ENCODE assay signal across 8 mouse cellular contexts in the genomic region with DNA sequence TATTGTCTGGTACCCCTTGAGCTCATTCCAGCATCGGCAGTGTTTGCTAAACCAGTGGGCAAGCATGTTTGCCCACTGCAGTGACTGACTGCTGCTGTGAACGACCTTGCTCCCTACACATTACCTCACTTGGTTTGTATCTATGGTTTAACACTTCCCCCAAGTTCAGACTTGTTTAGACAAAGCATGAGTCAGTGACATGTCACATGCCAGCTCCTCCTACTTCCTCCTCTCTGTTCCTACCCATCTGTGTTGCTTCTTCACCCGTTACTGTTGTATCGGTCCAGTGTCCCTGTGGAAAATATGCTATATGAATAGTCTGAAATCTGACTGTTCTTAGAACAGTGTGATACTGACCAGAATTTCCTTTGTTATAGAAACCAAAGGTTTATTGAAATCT. TPM values are rescaled to one million over a fixed set of nuclear protein-coding genes. Genes with fewer than 3 reads are reported as not detected.
DNase-seq lines count a peak whose midpoint lies in the region; ATAC-seq and TF ChIP-seq lines count a peak whose summit lies in the region.
"Had no signal": no experiment of that assay in that cellular context is flagged by ENCODE, and none has a peak within 500 bp of the region (broad histone marks: within the 10 kb centered on the region; RNA-seq: fewer than 3 reads in every experiment).

No protein-coding gene starts in this region.

- peaks cover 2% of the 10 kb centered on the region; the same call in 1 of the 2 replicates for H3K4me1 ChIP-seq in liver, adult 2 months (ENCODE audit: control insufficient read depth, insufficient read depth, low read length)
- H3K4me1 ChIP-seq in bone marrow, adult 2 months (ENCODE audit: control insufficient read depth, insufficient read depth, low read length), result peaks cover 9% of the 10 kb centered on the region; the same call in 1 of the 2 replicates
- peaks cover 23% of the 10 kb centered on the region for H3K4me1 ChIP-seq in liver, embryonic 15.5 days (replicated peaks)
- H3K4me1 ChIP-seq in stomach, embryonic 14.5 days (ENCODE audit: control insufficient read depth, insufficient read depth, low read length), result peaks cover 15% of the 10 kb centered on the region; the same call in 1 of the 2 replicates

- H3K4me2 ChIP-seq in liver, embryonic 15.5 days, result no peak overlapping the region; the same call in 1 of the 2 replicates
- no peak overlapping the region for H3K4me2 ChIP-seq in stomach, embryonic 14.5 days (replicated peaks; ENCODE audit: low read depth, low read length)

- no peaks in the 10 kb centered on the region for H3K9me3 ChIP-seq in liver, embryonic 15.5 days (replicated peaks)
- no peaks in the 10 kb centered on the region for H3K9me3 ChIP-seq in stomach, embryonic 14.5 days (ENCODE audit: control insufficient read depth, low read depth, low read length)

- 35% methylated on average over 4 of the region's 4 CpGs for WGBS in liver, adult 2 months
- 25% methylated on average over 4 of the region's 4 CpGs for WGBS in bone marrow, adult 2 months
- WGBS in liver, embryonic 15.5 days (ENCODE audit: insufficient replicate concordance), result 27% methylated on average over 4 of the region's 4 CpGs
- 43% methylated on average over 4 of the region's 4 CpGs for WGBS in stomach, embryonic 14.5 days

- peaks cover 9% of the 10 kb centered on the region; the same call in 1 of the 2 replicates for H3K79me2 ChIP-seq in liver, adult 2 months (ENCODE audit: control insufficient read depth, insufficient read depth, low read length)

- peaks cover 19% of the 10 kb centered on the region for H3K36me3 ChIP-seq in liver, adult 2 months (ENCODE audit: control insufficient read depth, insufficient read depth, low read length)
- H3K36me3 ChIP-seq in liver, embryonic 15.5 days (replicated peaks), result peaks cover 20% of the 10 kb centered on the region
- H3K36me3 ChIP-seq in stomach, embryonic 14.5 days (ENCODE audit: control insufficient read depth, insufficient read depth, low read length), result peaks cover 7% of the 10 kb centered on the region; the same call in 1 of the 2 replicates

- H3K27ac ChIP-seq in liver, adult 2 months (replicated peaks; ENCODE audit: insufficient read depth, low read depth, low read length), result no peak overlapping the region
- H3K27ac ChIP-seq in bone marrow, adult 2 months (ENCODE audit: control insufficient read depth, insufficient read depth, low read depth, low read length, poor library complexity), result peak overlapping the region; percentile 60; the same call in 1 of the 2 replicates
- H3K27ac ChIP-seq in liver, embryonic 15.5 days (replicated peaks), result no peak overlapping the region
- H3K27ac ChIP-seq in stomach, embryonic 14.5 days (ENCODE audit: low read length), result peak overlapping the region; percentile 44; the same call in 1 of the 2 replicates

- no peak for TF ChIP-seq POLR2A in liver, adult 2 months (IDR thresholded peaks at IDR 0.05; ENCODE audit: extremely low read depth, insufficient read depth, low read length)
- no peak for TF ChIP-seq POLR2A in bone marrow, adult 2 months (IDR thresholded peaks at IDR 0.05; ENCODE audit: borderline replicate concordance, control insufficient read depth, low read depth, low read length)

- no peak overlapping the region for H3K4me3 ChIP-seq in liver, adult 2 months (ENCODE audit: insufficient read depth, low read depth, low read length)
- no peak overlapping the region for H3K4me3 ChIP-seq in bone marrow, adult 2 months (replicated peaks; ENCODE audit: control insufficient read depth, low read depth, low read length)
- no peak overlapping the region for H3K4me3 ChIP-seq in liver, embryonic 15.5 days (replicated peaks)
- H3K4me3 ChIP-seq in stomach, embryonic 14.5 days (ENCODE audit: low read depth, low read length), result no peak overlapping the region
- H3K4me3 ChIP-seq: erythroblast, embryonic 14.5 days had no signal

- H3K27me3 ChIP-seq in liver, adult 2 months (ENCODE audit: control insufficient read depth, insufficient read depth, low read length), result no peaks in the 10 kb centered on the region
- no peaks in the 10 kb centered on the region for H3K27me3 ChIP-seq in liver, embryonic 15.5 days
- H3K27me3 ChIP-seq in stomach, embryonic 14.5 days (ENCODE audit: control insufficient read depth, insufficient read depth, low read length), result no peaks in the 10 kb centered on the region

- peak; percentile 72 for ATAC-seq in liver, embryonic 15.5 days (ENCODE audit: insufficient read depth)
- peak; percentile 75 for ATAC-seq in stomach, embryonic 14.5 days (ENCODE audit: insufficient number of reproducible peaks, insufficient read depth, low FRiP score, low read depth)

- H3K9ac ChIP-seq in liver, adult 2 months (ENCODE audit: low read depth, low read length), result no peak overlapping the region
- H3K9ac ChIP-seq in liver, embryonic 15.5 days, result no peak overlapping the region
- no peak overlapping the region for H3K9ac ChIP-seq in stomach, embryonic 14.5 days (replicated peaks; ENCODE audit: low read depth, low read length)

- DNase-seq in liver, adult 2 months (ENCODE audit: extremely low read depth, low read depth, low spot score), result peak; percentile 39
- no peak for DNase-seq in liver
- DNase-seq in retina, embryonic 14.5 days (ENCODE audit: low spot score), result no peak
- no peak for DNase-seq in cerebellum, postnatal 4 days (ENCODE audit: low spot score in 2 of 2)

- no peak for TF ChIP-seq CTCF in liver, adult 2 months (IDR thresholded peaks at IDR 0.05; ENCODE audit: low read depth, low read length)
- TF ChIP-seq CTCF in bone marrow, adult 2 months (IDR thresholded peaks at IDR 0.05; ENCODE audit: control insufficient read depth, insufficient read depth, low read length), result no peak

RNA-seq across cellular contexts. Expression of a gene that starts 44.8 kb away (rescaled TPM):
- 51.5 and 54.0 TPM in 2 replicates for total RNA-seq in liver, adult 2 months (2014; rRNA removed)
- 17.5 and 18.0 TPM in 2 replicates for polyA plus RNA-seq in liver, adult 2 months (2012; rRNA removed)
- polyA plus RNA-seq in bone marrow, adult 2 months (2011; ENCODE audit: insufficient read depth, insufficient read length, low replicate concordance, missing spikeins), result 22.7 and 25.7 TPM in 2 replicates
- 11.2 and 12.1 TPM in 2 replicates for polyA plus RNA-seq in liver, embryonic 15.5 days (2015; fragmentation: Nextera tagmentation; extraction: Ambion mirVana)
- 52.1 and 56.1 TPM in 2 replicates for polyA plus RNA-seq in stomach, embryonic 14.5 days (2014; fragmentation: Nextera tagmentation; extraction: Ambion mirVana)

RNA-seq across cellular contexts. Expression of a gene that starts 56.0 kb away (rescaled TPM):
- 39.1 and 41.1 TPM in 2 replicates for total RNA-seq in liver, adult 2 months (2014; rRNA removed)
- 48.3 and 60.1 TPM in 2 replicates for polyA plus RNA-seq in liver, adult 2 months (2012; rRNA removed)
- polyA plus RNA-seq in bone marrow, adult 2 months (2011; ENCODE audit: insufficient read depth, insufficient read length, low replicate concordance, missing spikeins), result 10.8 and 17.6 TPM in 2 replicates
- 48.9 and 59.6 TPM in 2 replicates for polyA plus RNA-seq in liver, embryonic 15.5 days (2015; fragmentation: Nextera tagmentation; extraction: Ambion mirVana)
- polyA plus RNA-seq in stomach, embryonic 14.5 days (2014; fragmentation: Nextera tagmentation; extraction: Ambion mirVana), result 137 and 147 TPM in 2 replicates

RNA-seq across cellular contexts. Expression of a gene that starts 59.6 kb away (rescaled TPM):
- total RNA-seq in liver, adult 2 months (2014; rRNA removed), result 0.37 and 1.5 TPM in 2 replicates
- polyA plus RNA-seq in liver, adult 2 months (2012; rRNA removed), result 0.36 and 0.77 TPM in 2 replicates
- polyA plus RNA-seq in bone marrow, adult 2 months (2011; ENCODE audit: insufficient read depth, insufficient read length, low replicate concordance, missing spikeins), result 28.7 and 60.7 TPM in 2 replicates
- polyA plus RNA-seq in liver, embryonic 15.5 days (2015; fragmentation: Nextera tagmentation; extraction: Ambion mirVana), result 1.9 and 2.8 TPM in 2 replicates
- 0.91 and 0.97 TPM in 2 replicates for polyA plus RNA-seq in stomach, embryonic 14.5 days (2014; fragmentation: Nextera tagmentation; extraction: Ambion mirVana)

Comparison
In these comparisons a context has a peak if more than half of its experiments do, and no peak if none do; other contexts are left out.
1. H3K27ac ChIP-seq: peak in bone marrow, adult 2 months (single experiment) and stomach, embryonic 14.5 days (single experiment); none in liver, adult 2 months (single experiment) and liver, embryonic 15.5 days (single experiment).